Mouse (Mus musculus) megakaryocyte progenitor cell, adult 5-6 weeks (primary cell): Measurements from ENCODE around the gene Supt3. TPM values are rescaled to one million over a fixed set of nuclear protein-coding genes. Genes with fewer than 3 reads are reported as not detected.
A peak's percentile ranks its signal among the peaks of the same experiment; 100 is the strongest.

Experiments used
- ATAC-seq: replicated peaks from 2 replicates; pipeline ENCODE4 v1.8.0; 2016; ENCODE audit warnings: mild to moderate bottlenecking, moderate TSS enrichment, inconsistent platforms; ENCODE audit not compliant: poor library complexity
- total RNA-seq, 2 experiments: library from RNA; stranded (forward) in 1 of 2; stranded (reverse) in 1 of 2; fragments of 157-497, 149-512 nt in 1 of 2; fragments of 200-1000 nt in 1 of 2; gene quantifications; 2 replicates each; pipeline versions ENCODE4 v1.2.3 to v1.2.4; 2015 to 2017

Supt3 gene
- total RNA-seq (2015) (26.2 and 37.9 TPM in 2 replicates), total RNA-seq (2017) (13.6 and 16.2 TPM in 2 replicates)

- ATAC-seq = peak; percentile 85
These were observed at the start of gene Supt3 for GRCm38 (mm10) chr17:44776738-44777270. Gene Supt3, plus strand, starts transcription at chr17:44777152.

GRCm38 (mm10) chr17:44727675-44728074, 49.3 kb upstream of the Supt3 start:
- ATAC-seq = no peak

- ATAC-seq = peak; percentile 65
These were observed 48.5 kb upstream of the Supt3 start for GRCm38 (mm10) chr17:44728464-44728863.

GRCm38 (mm10) chr17:44733544-44734310, 43.2 kb upstream of the Supt3 start:
- no peak; the same call in 1 of the 2 replicates for ATAC-seq

GRCm38 (mm10) chr17:44734501-44735222, 42.3 kb upstream of the Supt3 start:
- ATAC-seq = peak; percentile 49

- ATAC-seq = peak; percentile 14
These were observed 41.5 kb upstream of the Supt3 start for GRCm38 (mm10) chr17:44735223-44735990.

- ATAC-seq = peak; percentile 52
These were observed 40.9 kb upstream of the Supt3 start for GRCm38 (mm10) chr17:44735991-44736561.

GRCm38 (mm10) chr17:44737275-44738120, 39.5 kb upstream of the Supt3 start:
- no peak for ATAC-seq

GRCm38 (mm10) chr17:44738121-44738637, 38.8 kb upstream of the Supt3 start:
- ATAC-seq = no peak

GRCm38 (mm10) chr17:44742246-44742645, 34.7 kb upstream of the Supt3 start:
- ATAC-seq = no peak

- ATAC-seq = peak; percentile 64
These were observed 33.2 kb upstream of the Supt3 start for GRCm38 (mm10) chr17:44743780-44744179.

- ATAC-seq = peak; percentile 44; the same call in 1 of the 2 replicates
These were observed 31.6 kb upstream of the Supt3 start for GRCm38 (mm10) chr17:44745378-44745777.

GRCm38 (mm10) chr17:44766318-44766717, 10.6 kb upstream of the Supt3 start:
- ATAC-seq = no peak

GRCm38 (mm10) chr17:44766975-44767374, 10.0 kb upstream of the Supt3 start:
- ATAC-seq = no peak

- ATAC-seq = no peak
These were observed 9.6 kb upstream of the Supt3 start for GRCm38 (mm10) chr17:44767375-44767774.

GRCm38 (mm10) chr17:44768522-44768921, 8.4 kb upstream of the Supt3 start:
- ATAC-seq = no peak

GRCm38 (mm10) chr17:44770871-44771270, 6.1 kb upstream of the Supt3 start:
- ATAC-seq = no peak

GRCm38 (mm10) chr17:44772576-44772975, 4.4 kb upstream of the Supt3 start:
- no peak for ATAC-seq

GRCm38 (mm10) chr17:44777337-44777804, 419 bp downstream of the Supt3 start:
- peak; percentile 74 for ATAC-seq
